Mouse (Mus musculus) neural tube, embryonic 13.5 days (tissue): Measurements from ENCODE around the gene Mis12. TPM values are rescaled to one million over a fixed set of nuclear protein-coding genes. Genes with fewer than 3 reads are reported as not detected.

Source experiments
- ATAC-seq: fragments of 200-750 bp; cut with Nextera tagmentation; 2 replicates; pipeline ENCODE4 v1.8.0; 2017; ENCODE audit warnings: low read depth, mild to moderate bottlenecking, moderate TSS enrichment, moderate library complexity
- H3K27ac ChIP-seq: fragments of 300-500 bp; sonication (generic); replicated peaks from 2 replicates; pipeline ENCODE4 v1.5.1; 2015; ENCODE audit warnings: moderate library complexity, mild to moderate bottlenecking, inconsistent platforms
- H3K27me3 ChIP-seq: fragments of 300-500 bp; sonication (generic); 2 replicates; pipeline ENCODE4 v1.6.1; 2015; ENCODE audit warnings: mild to moderate bottlenecking, inconsistent platforms
- H3K36me3 ChIP-seq: fragments of 300-500 bp; sonication (generic); 2 replicates; pipeline ENCODE4 v1.6.1; 2015; ENCODE audit warnings: mild to moderate bottlenecking, inconsistent platforms
- H3K4me1 ChIP-seq: fragments of 300-500 bp; sonication (generic); replicated peaks from 2 replicates; pipeline ENCODE4 v1.6.1; 2015; ENCODE audit warnings: inconsistent platforms
- H3K4me2 ChIP-seq: fragments of 300-500 bp; sonication (generic); 2 replicates; pipeline ENCODE4 v1.6.1; 2015; ENCODE audit warnings: inconsistent platforms, mild to moderate bottlenecking, moderate library complexity
- H3K4me3 ChIP-seq: fragments of 300-500 bp; sonication (generic); 2 replicates; pipeline ENCODE4 v1.5.1; 2015; ENCODE audit warnings: mild to moderate bottlenecking, inconsistent platforms
- H3K9ac ChIP-seq: fragments of 300-500 bp; sonication (generic); 2 replicates; pipeline ENCODE4 v1.6.1; 2015; ENCODE audit warnings: moderate library complexity, mild to moderate bottlenecking, inconsistent platforms
- H3K9me3 ChIP-seq: fragments of 300-500 bp; sonication (generic); 2 replicates; pipeline ENCODE4 v1.6.1; 2016; ENCODE audit warnings: inconsistent platforms
- WGBS: fragments of 180-500 bp; shearing (Covaris S2); methylation state at CpG from one replicate; pipeline ENCODE4 v1.1.7; 2015; 5-methylcytosine and 5-hydroxymethylcytosine counted together
- polyA plus RNA-seq: library from polyadenylated mRNA; unstranded; fragments of >200 nt; fragmentation: Nextera tagmentation; extraction: Ambion mirVana; gene quantifications from 2 replicates; pipeline ENCODE4 v1.2.1, GENCODE M21; 2015

Mis12 gene
- polyA plus RNA-seq, 1 experiment from 2014 or later, result 34.0 TPM

GRCm38 (mm10) chr11:70982557-70983228 is 36.7 kb upstream of the Mis12 start, which contains the start of gene C1qbp:
Gene C1qbp (minus strand): TSS chr11:70983026.
- H3K9me3 ChIP-seq, result no peaks in the 10 kb centered on the region
- peak within 1 kb of the TSS; percentile 87 for H3K4me3 ChIP-seq
- H3K27me3 ChIP-seq, result no peaks in the 10 kb centered on the region
- ATAC-seq, result peak; percentile 95
- H3K36me3 ChIP-seq, result peaks cover 68% of the 10 kb centered on the region
- peak within 1 kb of the TSS; percentile 86 for H3K4me2 ChIP-seq
- H3K27ac ChIP-seq, result peak within 1 kb of the TSS; percentile 64
- H3K9ac ChIP-seq, result peak within 1 kb of the TSS; percentile 85
- peaks cover 14% of the 10 kb centered on the region for H3K4me1 ChIP-seq
- under 1% methylated on average over 64 of the region's 64 CpGs for WGBS

GRCm38 (mm10) chr11:71001167-71001566 is 18.2 kb upstream of the Mis12 start:
- peaks cover 21% of the 10 kb centered on the region for H3K4me1 ChIP-seq
- H3K36me3 ChIP-seq, result peaks cover 39% of the 10 kb centered on the region
- H3K4me2 ChIP-seq, result no peak overlapping the region
- H3K27ac ChIP-seq, result no peak overlapping the region
- no peaks in the 10 kb centered on the region for H3K27me3 ChIP-seq
- no peak overlapping the region for H3K4me3 ChIP-seq
- no peak for ATAC-seq
- H3K9me3 ChIP-seq, result no peaks in the 10 kb centered on the region
- no peak overlapping the region for H3K9ac ChIP-seq
- 93% methylated on average over 4 of the region's 4 CpGs for WGBS

GRCm38 (mm10) chr11:71003611-71004315 is 15.6 kb upstream of the Mis12 start:
- peak overlapping the region; percentile 81 for H3K9ac ChIP-seq
- H3K27me3 ChIP-seq, result no peaks in the 10 kb centered on the region
- H3K4me1 ChIP-seq, result peaks cover 21% of the 10 kb centered on the region
- H3K27ac ChIP-seq, result peak overlapping the region; percentile 83
- H3K36me3 ChIP-seq, result peaks cover 38% of the 10 kb centered on the region
- no peaks in the 10 kb centered on the region for H3K9me3 ChIP-seq
- H3K4me2 ChIP-seq, result peak overlapping the region; percentile 92
- peak; percentile 85 for ATAC-seq
- H3K4me3 ChIP-seq, result peak overlapping the region; percentile 88
- WGBS, result under 1% methylated on average over 49 of the region's 49 CpGs

GRCm38 (mm10) chr11:71004316-71004773 is 15.1 kb upstream of the Mis12 start, which contains the start of gene Dhx33:
Gene Dhx33 (minus strand): TSS chr11:71004437.
- peak; percentile 99 for ATAC-seq
- H3K4me1 ChIP-seq, result peaks cover 21% of the 10 kb centered on the region
- peak within 1 kb of the TSS; percentile 81 for H3K9ac ChIP-seq
- peak within 1 kb of the TSS; percentile 83 for H3K27ac ChIP-seq
- H3K9me3 ChIP-seq, result no peaks in the 10 kb centered on the region
- H3K27me3 ChIP-seq, result no peaks in the 10 kb centered on the region
- peak within 1 kb of the TSS; percentile 88 for H3K4me3 ChIP-seq
- peaks cover 37% of the 10 kb centered on the region for H3K36me3 ChIP-seq
- H3K4me2 ChIP-seq, result peak within 1 kb of the TSS; percentile 92
- WGBS, result under 1% methylated on average over 34 of the region's 35 CpGs

- Histone ChIP-seq H3K27me3 (no peaks in the 10 kb centered on the region), H3K9me3 (no peaks in the 10 kb centered on the region), H3K36me3 (peaks cover 37% of the 10 kb centered on the region), H3K4me1 (peaks cover 21% of the 10 kb centered on the region), H3K4me3 (peak overlapping the region; percentile 88), H3K9ac (0 out of 2 replicates have a peak overlapping the region, but pooled peaks have one; percentile 49), H3K4me2 (peak overlapping the region; percentile 54), H3K27ac (no peak overlapping the region)
- ATAC-seq, result no peak
- 72% methylated on average over 5 of the region's 5 CpGs for WGBS
Observed at GRCm38 (mm10) chr11:71005046-71005445, 14.4 kb upstream of the Mis12 start.

GRCm38 (mm10) chr11:71007026-71007425 is 12.4 kb upstream of the Mis12 start:
- Histone ChIP-seq H3K4me1 (peaks cover 21% of the 10 kb centered on the region), H3K36me3 (peaks cover 48% of the 10 kb centered on the region), H3K27ac (no peak overlapping the region), H3K9me3 (no peaks in the 10 kb centered on the region), H3K27me3 (no peaks in the 10 kb centered on the region), H3K4me3 (no peak overlapping the region), H3K4me2 (no peak overlapping the region), H3K9ac (no peak overlapping the region)
- no peak for ATAC-seq
- 95% methylated on average over 6 of the region's 6 CpGs for WGBS

- no peak overlapping the region for H3K9ac ChIP-seq
- no peak overlapping the region for H3K4me3 ChIP-seq
- WGBS, result 91% methylated on average over 7 of the region's 7 CpGs
- H3K9me3 ChIP-seq, result no peaks in the 10 kb centered on the region
- peaks cover 56% of the 10 kb centered on the region for H3K36me3 ChIP-seq
- no peak overlapping the region for H3K27ac ChIP-seq
- peaks cover 13% of the 10 kb centered on the region for H3K4me1 ChIP-seq
- no peak for ATAC-seq
- H3K4me2 ChIP-seq, result no peak overlapping the region
- no peaks in the 10 kb centered on the region for H3K27me3 ChIP-seq
Observed at GRCm38 (mm10) chr11:71007831-71008230, 11.6 kb upstream of the Mis12 start.

- Histone ChIP-seq H3K4me3 (no peak overlapping the region), H3K36me3 (peaks cover 58% of the 10 kb centered on the region), H3K27me3 (no peaks in the 10 kb centered on the region), H3K4me1 (peaks cover 8% of the 10 kb centered on the region), H3K9me3 (no peaks in the 10 kb centered on the region), H3K4me2 (no peak overlapping the region), H3K9ac (no peak overlapping the region), H3K27ac (no peak overlapping the region)
- ATAC-seq, result no peak
- 93% methylated on average over 3 of the region's 3 CpGs for WGBS
Observed at GRCm38 (mm10) chr11:71008321-71008720, 11.1 kb upstream of the Mis12 start.

- peaks cover 17% of the 10 kb centered on the region for H3K4me1 ChIP-seq
- WGBS, result 94% methylated on average over 7 of the region's 7 CpGs
- H3K4me3 ChIP-seq, result no peak overlapping the region
- H3K9me3 ChIP-seq, result no peaks in the 10 kb centered on the region
- ATAC-seq, result no peak
- no peaks in the 10 kb centered on the region for H3K27me3 ChIP-seq
- peaks cover 56% of the 10 kb centered on the region for H3K36me3 ChIP-seq
- no peak overlapping the region for H3K9ac ChIP-seq
- no peak overlapping the region for H3K27ac ChIP-seq
- no peak overlapping the region for H3K4me2 ChIP-seq
Observed at GRCm38 (mm10) chr11:71012743-71013142, 6.7 kb upstream of the Mis12 start.

- no peaks in the 10 kb centered on the region for H3K27me3 ChIP-seq
- ATAC-seq, result no peak
- no peaks in the 10 kb centered on the region for H3K9me3 ChIP-seq
- WGBS, result 94% methylated on average over 1 of the region's 1 CpGs
- no peak overlapping the region for H3K9ac ChIP-seq
- H3K4me1 ChIP-seq, result peaks cover 45% of the 10 kb centered on the region
- H3K4me3 ChIP-seq, result no peak overlapping the region
- H3K4me2 ChIP-seq, result no peak overlapping the region
- H3K27ac ChIP-seq, result no peak overlapping the region
- peaks cover 22% of the 10 kb centered on the region for H3K36me3 ChIP-seq
Observed at GRCm38 (mm10) chr11:71017051-71017450, 2.4 kb upstream of the Mis12 start.

- Histone ChIP-seq H3K27ac (peak overlapping the region; percentile 86), H3K9ac (peak overlapping the region; percentile 92), H3K27me3 (no peaks in the 10 kb centered on the region), H3K4me2 (peak overlapping the region; percentile 80), H3K4me3 (peak overlapping the region; percentile 89), H3K4me1 (peaks cover 54% of the 10 kb centered on the region), H3K9me3 (no peaks in the 10 kb centered on the region), H3K36me3 (peaks cover 12% of the 10 kb centered on the region)
- WGBS, result 6% methylated on average over 28 of the region's 28 CpGs
- ATAC-seq, result peak; percentile 30
Observed at GRCm38 (mm10) chr11:71018416-71019200, 803 bp upstream of the Mis12 start.

GRCm38 (mm10) chr11:71028280-71028679 is 8.9 kb downstream of the Mis12 start:
- no peaks in the 10 kb centered on the region for H3K9me3 ChIP-seq
- H3K4me3 ChIP-seq, result no peak overlapping the region
- peak overlapping the region; percentile 22; the same call in 1 of the 2 replicates for H3K9ac ChIP-seq
- peaks cover 51% of the 10 kb centered on the region for H3K36me3 ChIP-seq
- no peak overlapping the region for H3K27ac ChIP-seq
- 82% methylated on average over 3 of the region's 3 CpGs for WGBS
- H3K4me2 ChIP-seq, result no peak overlapping the region
- H3K4me1 ChIP-seq, result peaks cover 22% of the 10 kb centered on the region
- ATAC-seq, result no peak
- H3K27me3 ChIP-seq, result no peaks in the 10 kb centered on the region
